Mouse (Mus musculus) embryonic facial prominence, embryonic 15.5 days (tissue): ENCODE results near the gene Agfg1. TPM values are rescaled to one million over a fixed set of nuclear protein-coding genes. Genes with fewer than 3 reads are reported as not detected.

ENCODE experiments used
- ATAC-seq: fragments of 200-750 bp; cut with Nextera tagmentation; 2 replicates; pipeline ENCODE4 v1.8.0; 2017; ENCODE audit warnings: low read depth, moderate TSS enrichment; ENCODE audit not compliant: insufficient number of reproducible peaks, low FRiP score, low TSS enrichment
- H3K27ac ChIP-seq: fragments of 300-500 bp; sonication (generic); replicated peaks from 2 replicates; pipeline ENCODE4 v1.5.1; 2015; ENCODE audit warnings: mild to moderate bottlenecking, inconsistent platforms
- H3K27me3 ChIP-seq: fragments of 300-500 bp; sonication (generic); 2 replicates; pipeline ENCODE4 v1.6.1; 2015; ENCODE audit warnings: inconsistent platforms
- H3K36me3 ChIP-seq: fragments of 300-500 bp; sonication (generic); 2 replicates; pipeline ENCODE4 v1.6.1; 2015; ENCODE audit warnings: mild to moderate bottlenecking, inconsistent platforms
- H3K4me1 ChIP-seq: fragments of 300-500 bp; sonication (generic); 2 replicates; pipeline ENCODE4 v1.6.1; 2015; ENCODE audit warnings: inconsistent platforms
- H3K4me2 ChIP-seq: fragments of 300-500 bp; sonication (generic); replicated peaks from 2 replicates; pipeline ENCODE4 v1.6.1; 2015; ENCODE audit warnings: mild to moderate bottlenecking, inconsistent platforms
- H3K4me3 ChIP-seq: fragments of 300-500 bp; sonication (generic); replicated peaks from 2 replicates; pipeline ENCODE4 v1.5.1; 2015; ENCODE audit warnings: mild to moderate bottlenecking, inconsistent platforms
- H3K9ac ChIP-seq: fragments of 300-500 bp; sonication (generic); 2 replicates; pipeline ENCODE4 v1.6.1; 2015; ENCODE audit warnings: inconsistent platforms
- H3K9me3 ChIP-seq: fragments of 300-500 bp; sonication (generic); replicated peaks from 2 replicates; pipeline ENCODE4 v1.6.1; 2016; ENCODE audit warnings: inconsistent platforms
- WGBS: fragments of 180-500 bp; shearing (Covaris S2); methylation state at CpG from one replicate; pipeline ENCODE4 v1.1.7; 2015; 5-methylcytosine and 5-hydroxymethylcytosine counted together
- polyA plus RNA-seq: library from polyadenylated mRNA; unstranded; fragments of >200 nt; fragmentation: Nextera tagmentation; extraction: Ambion mirVana; gene quantifications from 2 replicates; pipeline ENCODE4 v1.2.1, GENCODE M21; 2015

Gene Agfg1
- polyA plus RNA-seq = 26.1 and 27.7 TPM in 2 replicates

GRCm38 (mm10) chr1:82839296-82839613 lies at the start of gene Agfg1:
Agfg1 (plus strand) TSS chr1:82839483.
- peak within 1 kb of the TSS; percentile 74 for H3K4me2 ChIP-seq
- H3K27ac ChIP-seq = peak within 1 kb of the TSS; percentile 77
- H3K27me3 ChIP-seq = no peaks in the 10 kb centered on the region
- no peaks in the 10 kb centered on the region for H3K9me3 ChIP-seq
- peak within 1 kb of the TSS; percentile 83 for H3K9ac ChIP-seq
- ATAC-seq = peak; percentile 88
- peak within 1 kb of the TSS; percentile 99 for H3K4me3 ChIP-seq
- peaks cover 20% of the 10 kb centered on the region for H3K4me1 ChIP-seq
- no peaks in the 10 kb centered on the region for H3K36me3 ChIP-seq
- under 1% methylated on average over 24 of the region's 34 CpGs for WGBS

GRCm38 (mm10) chr1:82791105-82791504 lies 48.2 kb upstream of the Agfg1 start:
- Histone ChIP-seq H3K27ac (no peak overlapping the region), H3K27me3 (no peaks in the 10 kb centered on the region), H3K4me1 (peaks cover 8% of the 10 kb centered on the region; the same call in 1 of the 2 replicates), H3K4me3 (no peak overlapping the region), H3K36me3 (no peaks in the 10 kb centered on the region), H3K4me2 (no peak overlapping the region), H3K9me3 (no peaks in the 10 kb centered on the region), H3K9ac (no peak overlapping the region)
- no peak for ATAC-seq
- WGBS = 49% methylated on average over 11 of the region's 11 CpGs

GRCm38 (mm10) chr1:82792238-82792637 lies 47.0 kb upstream of the Agfg1 start:
- Histone ChIP-seq H3K4me2 (no peak overlapping the region), H3K9ac (no peak overlapping the region), H3K9me3 (no peaks in the 10 kb centered on the region), H3K27me3 (no peaks in the 10 kb centered on the region), H3K4me1 (peaks cover 8% of the 10 kb centered on the region; the same call in 1 of the 2 replicates), H3K36me3 (no peaks in the 10 kb centered on the region), H3K27ac (no peak overlapping the region), H3K4me3 (no peak overlapping the region)
- ATAC-seq = no peak
- WGBS = 92% methylated on average over 6 of the region's 6 CpGs

GRCm38 (mm10) chr1:82793110-82793509 lies 46.2 kb upstream of the Agfg1 start:
- WGBS = 78% methylated on average over 3 of the region's 3 CpGs
- H3K4me3 ChIP-seq = no peak overlapping the region

GRCm38 (mm10) chr1:82793986-82794385 lies 45.3 kb upstream of the Agfg1 start:
- Histone ChIP-seq H3K27ac (no peak overlapping the region), H3K4me2 (no peak overlapping the region)

More at GRCm38 (mm10) chr1:82793110-82793509, 46.2 kb upstream of the Agfg1 start:
- no peaks in the 10 kb centered on the region for H3K27me3 ChIP-seq
- no peaks in the 10 kb centered on the region for H3K9me3 ChIP-seq
- 0 out of 2 replicates have a peak, but pooled peaks cover 2% of the 10 kb centered on the region for H3K4me1 ChIP-seq
- no peak overlapping the region for H3K4me2 ChIP-seq
- no peak for ATAC-seq
- no peaks in the 10 kb centered on the region for H3K36me3 ChIP-seq
- no peak overlapping the region for H3K27ac ChIP-seq
- H3K9ac ChIP-seq = no peak overlapping the region

GRCm38 (mm10) chr1:82795211-82795610 lies 44.1 kb upstream of the Agfg1 start:
- ATAC-seq = no peak
- H3K36me3 ChIP-seq = no peaks in the 10 kb centered on the region
- WGBS = 64% methylated on average over 2 of the region's 2 CpGs
- no peak overlapping the region for H3K27ac ChIP-seq
- H3K9me3 ChIP-seq = no peaks in the 10 kb centered on the region
- no peaks in the 10 kb centered on the region for H3K27me3 ChIP-seq
- H3K4me2 ChIP-seq = no peak overlapping the region
- H3K4me3 ChIP-seq = no peak overlapping the region
- H3K9ac ChIP-seq = no peak overlapping the region
- no peaks in the 10 kb centered on the region for H3K4me1 ChIP-seq

More at GRCm38 (mm10) chr1:82793986-82794385, 45.3 kb upstream of the Agfg1 start:
- Histone ChIP-seq H3K4me3 (no peak overlapping the region), H3K4me1 (no peaks in the 10 kb centered on the region), H3K9ac (no peak overlapping the region), H3K9me3 (no peaks in the 10 kb centered on the region), H3K27me3 (no peaks in the 10 kb centered on the region), H3K36me3 (no peaks in the 10 kb centered on the region)
- ATAC-seq = no peak
- 55% methylated on average over 4 of the region's 4 CpGs for WGBS

- no peak for ATAC-seq
- no peak overlapping the region for H3K4me3 ChIP-seq
- 63% methylated on average over 18 of the region's 18 CpGs for WGBS
- no peaks in the 10 kb centered on the region for H3K36me3 ChIP-seq
- H3K27ac ChIP-seq = no peak overlapping the region
- no peak overlapping the region for H3K4me2 ChIP-seq
- H3K27me3 ChIP-seq = no peaks in the 10 kb centered on the region
- H3K9ac ChIP-seq = no peak overlapping the region
- H3K9me3 ChIP-seq = no peaks in the 10 kb centered on the region
- H3K4me1 ChIP-seq = no peaks in the 10 kb centered on the region
These were observed 43.4 kb upstream of the Agfg1 start for GRCm38 (mm10) chr1:82795702-82796443.

GRCm38 (mm10) chr1:82797088-82797487 lies 42.2 kb upstream of the Agfg1 start:
- Histone ChIP-seq H3K4me1 (no peaks in the 10 kb centered on the region), H3K9ac (no peak overlapping the region), H3K36me3 (no peaks in the 10 kb centered on the region), H3K4me3 (no peak overlapping the region), H3K27me3 (no peaks in the 10 kb centered on the region), H3K4me2 (no peak overlapping the region), H3K27ac (no peak overlapping the region), H3K9me3 (no peaks in the 10 kb centered on the region)
- 88% methylated on average over 4 of the region's 4 CpGs for WGBS
- ATAC-seq = no peak

GRCm38 (mm10) chr1:82798304-82798703 lies 41.0 kb upstream of the Agfg1 start:
- 74% methylated on average over 5 of the region's 5 CpGs for WGBS
- no peaks in the 10 kb centered on the region for H3K36me3 ChIP-seq
- H3K27ac ChIP-seq = no peak overlapping the region
- ATAC-seq = no peak
- no peaks in the 10 kb centered on the region for H3K4me1 ChIP-seq
- no peaks in the 10 kb centered on the region for H3K9me3 ChIP-seq
- no peak overlapping the region for H3K4me3 ChIP-seq
- H3K9ac ChIP-seq = no peak overlapping the region
- H3K27me3 ChIP-seq = no peaks in the 10 kb centered on the region
- H3K4me2 ChIP-seq = no peak overlapping the region

GRCm38 (mm10) chr1:82798922-82799321 lies 40.4 kb upstream of the Agfg1 start:
- H3K27ac ChIP-seq = no peak overlapping the region
- H3K4me3 ChIP-seq = no peak overlapping the region
- H3K27me3 ChIP-seq = no peaks in the 10 kb centered on the region
- H3K36me3 ChIP-seq = no peaks in the 10 kb centered on the region
- 66% methylated on average over 4 of the region's 4 CpGs for WGBS
- no peaks in the 10 kb centered on the region for H3K9me3 ChIP-seq
- H3K9ac ChIP-seq = no peak overlapping the region
- no peaks in the 10 kb centered on the region for H3K4me1 ChIP-seq
- H3K4me2 ChIP-seq = no peak overlapping the region
- ATAC-seq = no peak

GRCm38 (mm10) chr1:82801105-82801783 lies 38.0 kb upstream of the Agfg1 start:
- no peaks in the 10 kb centered on the region for H3K9me3 ChIP-seq

More at GRCm38 (mm10) chr1:82801105-82801783, 38.0 kb upstream of the Agfg1 start:
- Histone ChIP-seq H3K9ac (no peak overlapping the region), H3K27me3 (no peaks in the 10 kb centered on the region), H3K27ac (no peak overlapping the region), H3K4me2 (no peak overlapping the region), H3K4me1 (no peaks in the 10 kb centered on the region), H3K4me3 (no peak overlapping the region), H3K36me3 (no peaks in the 10 kb centered on the region)
- ATAC-seq = no peak
- 59% methylated on average over 12 of the region's 12 CpGs for WGBS
